Mouse (Mus musculus) neural tube, embryonic 14.5 days (tissue): ENCODE measurements around the gene Wnt3a. TPM values are rescaled to one million over a fixed set of nuclear protein-coding genes. Genes with fewer than 3 reads are reported as not detected.
A peak's percentile ranks its signal among the peaks of the same experiment; 100 is the strongest.
"Not testable (repeated sequence)": the region's sequence is repeated elsewhere in the genome, so short reads cannot be mapped to it uniquely, and the experiment has no call there.

Source experiments
- ATAC-seq: fragments of 200-750 bp; cut with Nextera tagmentation; 2 replicates; pipeline ENCODE4 v1.8.0; 2017; ENCODE audit warnings: low read depth, mild to moderate bottlenecking, moderate TSS enrichment, moderate library complexity
- H3K27ac ChIP-seq: fragments of 300-500 bp; sonication (generic); 2 replicates; pipeline ENCODE4 v1.5.1; 2014; ENCODE audit warnings: low read depth, mild to moderate bottlenecking, control low read depth, low read length, moderate library complexity, mixed read lengths
- H3K27me3 ChIP-seq: fragments of 300-500 bp; sonication (generic); 2 replicates; pipeline ENCODE4 v1.6.1; 2014; ENCODE audit warnings: low read length; ENCODE audit not compliant: control insufficient read depth, insufficient read depth
- H3K36me3 ChIP-seq: fragments of 300-500 bp; sonication (generic); 2 replicates; pipeline ENCODE4 v1.6.1; 2014; ENCODE audit warnings: low read length, mixed read lengths; ENCODE audit not compliant: control insufficient read depth, insufficient read depth
- H3K4me1 ChIP-seq: fragments of 300-500 bp; sonication (generic); 2 replicates; pipeline ENCODE4 v1.6.1; 2014; ENCODE audit warnings: low read length; ENCODE audit not compliant: control insufficient read depth, insufficient read depth
- H3K4me2 ChIP-seq: fragments of 300-500 bp; sonication (generic); 2 replicates; pipeline ENCODE4 v1.6.1; 2014; ENCODE audit warnings: mild to moderate bottlenecking, low read depth, low read length, control low read depth
- H3K4me3 ChIP-seq: fragments of 300-500 bp; sonication (generic); 2 replicates; pipeline ENCODE4 v1.5.1; 2014; ENCODE audit warnings: low read depth, low read length, control low read depth, mixed read lengths
- H3K9ac ChIP-seq: fragments of 300-500 bp; sonication (generic); replicated peaks from 2 replicates; pipeline ENCODE4 v1.6.1; 2014; ENCODE audit warnings: low read depth, mild to moderate bottlenecking, control low read depth, low read length, mixed read lengths
- H3K9me3 ChIP-seq: fragments of 300-500 bp; sonication (generic); 2 replicates; pipeline ENCODE4 v1.6.1; 2016; ENCODE audit warnings: low read length; ENCODE audit not compliant: control insufficient read depth
- WGBS: fragments of 180-500 bp; shearing (Covaris S2); extraction: QIAGEN DNeasy Blood & Tissue Kit; methylation state at CpG from one replicate; pipeline ENCODE4 v1.1.7; 2014; 5-methylcytosine and 5-hydroxymethylcytosine counted together
- polyA plus RNA-seq: library from polyadenylated mRNA; unstranded; fragments of >200 nt; fragmentation: Nextera tagmentation; extraction: Ambion mirVana; gene quantifications from 2 replicates; pipeline ENCODE4 v1.2.1, GENCODE M21; 2014

Gene Wnt3a
- polyA plus RNA-seq, 1 experiment from 2014 or later: 0.12 TPM

DNA sequence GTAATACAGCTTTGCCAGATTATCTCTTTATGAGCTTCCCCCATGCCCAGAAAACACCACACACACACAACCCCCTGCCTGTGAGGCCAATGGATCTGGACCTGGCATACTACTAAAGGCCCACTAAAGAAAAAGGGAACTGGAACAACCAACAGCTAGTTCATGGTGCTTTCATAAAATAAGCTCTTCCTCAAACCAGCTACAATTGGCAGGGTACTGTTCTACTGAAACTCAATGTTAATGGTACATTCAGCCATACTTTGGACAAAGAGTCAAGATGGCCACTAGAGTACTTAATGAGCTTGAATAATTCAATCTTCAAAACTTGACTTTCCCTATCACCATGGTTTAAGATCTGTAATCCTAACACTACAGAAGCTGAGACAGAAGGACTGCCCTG lies 68.9 kb downstream of the Wnt3a start:
- no peak overlapping the region for H3K4me3 ChIP-seq
- no peak for ATAC-seq
- no peak overlapping the region for H3K4me2 ChIP-seq
- no peaks in the 10 kb centered on the region for H3K36me3 ChIP-seq
- H3K4me1 ChIP-seq: peaks cover 17% of the 10 kb centered on the region
- no peaks in the 10 kb centered on the region for H3K27me3 ChIP-seq
- no peak overlapping the region for H3K9ac ChIP-seq
- no peaks in the 10 kb centered on the region for H3K9me3 ChIP-seq
- H3K27ac ChIP-seq: no peak overlapping the region

- Histone ChIP-seq H3K27ac (no peak overlapping the region), H3K4me2 (no peak overlapping the region), H3K4me1 (no peaks in the 10 kb centered on the region; the same call in 1 of the 2 replicates), H3K27me3 (no peaks in the 10 kb centered on the region), H3K9me3 (no peaks in the 10 kb centered on the region), H3K4me3 (no peak overlapping the region), H3K36me3 (no peaks in the 10 kb centered on the region), H3K9ac (no peak overlapping the region)
- ATAC-seq: no peak
These were observed 71.5 kb downstream of the Wnt3a start for GRCm38 (mm10) chr11:59219064-59219463.

DNA sequence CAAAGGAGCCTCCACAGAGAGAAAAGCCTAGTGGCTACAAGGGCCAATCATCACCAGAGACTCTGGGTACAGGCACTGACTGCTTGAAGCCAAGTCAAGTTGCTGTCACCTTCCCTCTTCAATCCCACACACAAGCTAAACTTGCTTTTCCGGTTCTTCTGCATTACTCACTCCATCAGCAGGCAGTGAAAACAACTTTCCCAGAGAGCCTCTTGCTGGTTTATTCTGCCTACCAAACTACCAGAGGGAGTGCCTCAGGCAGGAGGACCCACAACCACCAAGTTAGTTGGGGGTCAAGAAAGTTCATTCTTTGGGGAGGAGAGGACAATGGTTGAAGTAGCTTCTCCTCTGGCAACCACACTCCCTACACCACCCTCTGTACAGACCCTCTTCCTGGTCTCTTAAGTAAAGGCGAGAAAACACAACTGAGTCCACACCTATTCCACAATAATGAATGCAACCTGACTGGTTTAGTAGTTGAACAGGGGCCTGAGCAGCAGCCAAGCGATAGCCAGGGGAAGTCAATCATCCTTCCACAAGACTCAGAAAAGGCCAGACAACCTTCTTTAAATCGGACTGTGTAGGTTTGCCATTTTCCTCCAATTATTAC lies 72.1 kb downstream of the Wnt3a start:
- no peak for ATAC-seq
- no peak overlapping the region for H3K9ac ChIP-seq
- no peak overlapping the region for H3K27ac ChIP-seq
- no peak overlapping the region for H3K4me2 ChIP-seq
- no peaks in the 10 kb centered on the region for H3K9me3 ChIP-seq
- no peaks in the 10 kb centered on the region; the same call in 1 of the 2 replicates for H3K4me1 ChIP-seq
- H3K36me3 ChIP-seq: no peaks in the 10 kb centered on the region
- WGBS: 89% methylated on average over 4 of the region's 4 CpGs
- H3K4me3 ChIP-seq: no peak overlapping the region
- no peaks in the 10 kb centered on the region for H3K27me3 ChIP-seq

DNA sequence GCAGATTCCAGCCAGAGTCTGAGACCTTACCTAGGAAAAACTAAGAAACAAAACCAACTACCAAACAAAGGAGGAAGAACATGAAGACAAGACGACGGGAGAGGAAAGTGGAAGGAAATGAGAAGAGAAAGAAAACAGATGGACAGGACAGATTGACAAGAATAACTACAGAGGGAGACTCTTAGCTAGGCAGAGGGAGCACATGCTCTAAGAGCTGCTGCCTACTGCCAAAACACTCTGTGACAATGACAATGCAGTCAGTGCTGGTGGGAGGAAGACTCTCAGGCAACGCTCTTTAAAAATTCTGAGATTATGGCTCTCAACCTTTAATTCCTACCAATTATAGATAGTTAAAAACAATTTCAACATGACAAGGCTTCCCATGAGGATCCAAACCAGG lies 73.6 kb downstream of the Wnt3a start:
- Histone ChIP-seq H3K9ac (no peak overlapping the region), H3K27ac (no peak overlapping the region), H3K27me3 (no peaks in the 10 kb centered on the region), H3K36me3 (0 out of 2 replicates have a peak, but pooled peaks cover 4% of the 10 kb centered on the region), H3K4me3 (no peak overlapping the region), H3K9me3 (no peaks in the 10 kb centered on the region), H3K4me2 (no peak overlapping the region), H3K4me1 (no peaks in the 10 kb centered on the region)
- WGBS: 85% methylated on average over 3 of the region's 3 CpGs
- no peak for ATAC-seq

DNA sequence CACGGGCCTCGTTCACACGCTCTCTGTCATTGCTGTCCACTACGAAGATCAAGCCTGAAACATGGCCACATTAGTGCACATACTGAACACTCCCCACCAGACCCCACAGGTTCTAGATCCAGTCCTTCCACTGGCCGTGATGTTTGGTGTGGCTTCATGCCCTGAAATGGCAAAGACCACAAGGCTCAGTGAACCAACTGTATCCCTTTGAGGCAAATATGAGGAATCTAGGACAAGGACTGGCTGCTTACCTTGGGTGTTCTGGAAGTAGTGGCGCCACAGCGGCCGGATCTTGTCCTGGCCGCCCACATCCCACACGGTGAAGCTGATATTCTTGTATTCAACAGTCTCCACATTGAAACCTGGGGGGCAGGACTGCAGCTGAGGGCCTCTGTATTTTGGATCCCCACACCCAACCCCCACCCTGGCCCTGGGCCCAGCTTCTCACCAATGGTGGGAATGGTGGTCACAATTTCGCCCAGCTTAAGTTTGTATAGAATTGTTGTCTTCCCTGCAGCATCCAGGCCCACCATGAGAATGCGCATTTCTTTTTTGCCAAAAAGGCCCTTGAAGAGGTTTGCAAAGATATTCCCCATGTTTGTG lies 77.6 kb downstream of the Wnt3a start:
- no peak overlapping the region for H3K4me3 ChIP-seq
- H3K27ac ChIP-seq: no peak overlapping the region
- WGBS: 94% methylated on average over 12 of the region's 12 CpGs
- peaks cover 9% of the 10 kb centered on the region for H3K4me1 ChIP-seq
- no peak for ATAC-seq
- peaks cover 19% of the 10 kb centered on the region for H3K36me3 ChIP-seq
- H3K9me3 ChIP-seq: no peaks in the 10 kb centered on the region
- no peak overlapping the region for H3K4me2 ChIP-seq
- H3K27me3 ChIP-seq: no peaks in the 10 kb centered on the region
- no peak overlapping the region for H3K9ac ChIP-seq

DNA sequence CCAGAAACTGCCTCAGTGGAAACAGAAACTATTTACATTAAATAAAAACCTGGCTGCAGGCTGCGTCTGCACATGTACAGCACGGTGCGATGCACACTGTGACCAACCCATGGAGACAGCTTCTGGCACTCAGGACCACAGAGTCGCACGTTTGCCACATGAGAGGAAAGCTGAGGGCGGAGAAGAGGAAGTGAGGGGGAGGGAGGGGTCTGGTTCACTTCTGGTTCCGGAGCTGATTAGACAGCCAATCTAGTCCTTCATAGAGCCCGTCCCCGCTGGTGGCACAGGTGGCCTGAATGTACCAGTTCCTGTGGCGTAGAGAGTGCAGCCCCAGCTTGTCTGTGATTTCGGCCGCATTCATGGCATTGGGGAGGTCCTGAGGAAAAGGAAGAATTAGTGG lies 78.2 kb downstream of the Wnt3a start:
- not testable (repeated sequence) for H3K27ac ChIP-seq, H3K9me3 ChIP-seq, H3K4me3 ChIP-seq, H3K4me2 ChIP-seq, H3K9ac ChIP-seq, ATAC-seq, H3K4me1 ChIP-seq, H3K27me3 ChIP-seq
- H3K36me3 ChIP-seq: peaks cover 19% of the 10 kb centered on the region
- 86% methylated on average over 12 of the region's 12 CpGs for WGBS

- not testable (repeated sequence) for H3K4me1 ChIP-seq, H3K4me2 ChIP-seq, H3K4me3 ChIP-seq, H3K9me3 ChIP-seq, H3K27ac ChIP-seq, ATAC-seq, H3K9ac ChIP-seq, H3K27me3 ChIP-seq
- H3K36me3 ChIP-seq: peaks cover 21% of the 10 kb centered on the region
- WGBS: 91% methylated on average over 8 of the region's 9 CpGs
These were observed 79.0 kb downstream of the Wnt3a start for GRCm38 (mm10) chr11:59211561-59211960.

DNA sequence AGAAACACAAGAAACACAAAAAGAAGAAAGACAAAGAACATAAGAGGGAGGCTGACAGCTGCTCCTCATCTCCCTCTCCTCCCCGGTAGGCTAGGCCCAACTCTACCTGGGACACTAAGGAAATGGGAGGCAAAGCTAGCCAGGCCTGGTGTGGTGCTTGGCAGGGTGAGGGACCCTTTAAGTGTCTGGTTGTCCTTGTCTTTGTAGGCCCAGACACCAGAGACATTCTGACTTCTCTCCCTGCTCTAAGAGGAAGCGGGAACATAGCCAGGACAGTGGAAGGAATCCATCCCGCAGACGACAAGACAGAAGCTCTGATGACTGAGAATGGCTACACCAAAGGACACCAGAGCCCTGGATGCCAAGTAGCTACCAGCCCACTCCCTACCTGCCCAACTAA lies 80.5 kb downstream of the Wnt3a start:
- H3K4me1 ChIP-seq: peaks cover 9% of the 10 kb centered on the region
- no peak for ATAC-seq
- no peak overlapping the region for H3K4me3 ChIP-seq
- H3K9me3 ChIP-seq: no peaks in the 10 kb centered on the region
- no peak overlapping the region for H3K4me2 ChIP-seq
- H3K27me3 ChIP-seq: no peaks in the 10 kb centered on the region
- H3K9ac ChIP-seq: no peak overlapping the region
- no peak overlapping the region for H3K27ac ChIP-seq
- H3K36me3 ChIP-seq: peaks cover 30% of the 10 kb centered on the region
- WGBS: 89% methylated on average over 4 of the region's 4 CpGs

DNA sequence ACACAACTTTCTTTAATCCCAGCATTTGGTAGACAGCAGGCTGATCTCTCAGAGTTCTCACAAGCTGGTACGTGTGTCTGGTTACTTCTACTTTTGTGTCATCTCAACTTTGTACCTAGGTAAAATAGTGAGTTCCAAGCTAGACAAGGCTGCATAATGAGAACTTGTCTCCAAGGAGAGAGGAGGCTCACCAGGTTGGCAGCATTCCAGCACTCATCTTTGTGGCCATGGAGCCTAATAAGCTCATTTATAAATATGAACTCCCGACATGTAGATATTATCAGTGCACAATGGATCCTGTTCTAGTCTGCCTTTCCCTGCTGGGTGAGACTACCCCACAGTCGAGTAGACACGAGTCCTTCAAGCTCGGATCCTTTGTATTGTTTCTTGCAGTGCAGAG lies 81.0 kb downstream of the Wnt3a start:
- H3K27me3 ChIP-seq: no peaks in the 10 kb centered on the region
- H3K4me1 ChIP-seq: peaks cover 9% of the 10 kb centered on the region
- no peak overlapping the region for H3K4me3 ChIP-seq
- H3K9me3 ChIP-seq: no peaks in the 10 kb centered on the region
- 80% methylated on average over 5 of the region's 5 CpGs for WGBS
- H3K27ac ChIP-seq: no peak overlapping the region
- ATAC-seq: no peak
- peak overlapping the region; percentile 80; the same call in 1 of the 2 replicates for H3K4me2 ChIP-seq
- H3K9ac ChIP-seq: peak overlapping the region; percentile 80; the same call in 1 of the 2 replicates
- peaks cover 30% of the 10 kb centered on the region for H3K36me3 ChIP-seq
